Mouse (Mus musculus) left cerebral cortex, postnatal 25 days (tissue): ENCODE measurements at regions not wholly inside any gene's neighbourhood (a gene's known extent, or its start where the extent isn't known, plus 50 kb on each side); places are given as distances from the start of the nearest gene placed in this dataset.
"Not testable (repeated sequence)": the region's sequence is repeated elsewhere in the genome, so short reads cannot be mapped to it uniquely, and the experiment has no call there.

ENCODE experiments used
- DNase-seq, 2 experiments: peaks; one replicate each; pipeline ENCODE4 v3.0.0; 2022; ENCODE audit warnings: low spot score in 2 of 2, mixed read lengths in 1 of 2
- intact Hi-C: fragments of 180-260 bp; cut with DNase I; formaldehyde crosslinking; loops from one replicate; pipeline ENCODE4 v1.15.1; 2025

- intact Hi-C loops = no loop called here
- peak in 1 of 2 experiments; percentile 66 for DNase-seq
Observed at GRCm38 (mm10) chr3:109224526-109224925, 101.6 kb downstream of the Slc25a24 start.

- intact Hi-C loops = no loop called here
- no peak for DNase-seq
Observed at GRCm38 (mm10) chr3:109234275-109234674, 106.2 kb upstream of the Vav3 start.

- DNase-seq = no peak
- intact Hi-C loops = no loop called here
Observed at GRCm38 (mm10) chr3:109236918-109237317, 103.5 kb upstream of the Vav3 start.

GRCm38 (mm10) chr3:109243491-109243890, 97.0 kb upstream of the Vav3 start:
- intact Hi-C loops = no loop called here
- DNase-seq = no peak

- DNase-seq = peak in 1 of 2 experiments; percentile 84
Observed at GRCm38 (mm10) chr3:109248801-109249200, 91.7 kb upstream of the Vav3 start.

GRCm38 (mm10) chr3:109249359-109249758, 91.1 kb upstream of the Vav3 start:
- intact Hi-C loops = no loop called here
- DNase-seq = no peak

More at GRCm38 (mm10) chr3:109248801-109249200, 91.7 kb upstream of the Vav3 start:
- intact Hi-C loops = no loop called here

GRCm38 (mm10) chr3:109249989-109250388, 90.5 kb upstream of the Vav3 start:
- no peak for DNase-seq
- intact Hi-C loops = no loop called here

- no peak for DNase-seq
- intact Hi-C loops = no loop called here
Observed at GRCm38 (mm10) chr3:109251716-109252115, 88.7 kb upstream of the Vav3 start.

- DNase-seq = no peak
- intact Hi-C loops = no loop called here
Observed at GRCm38 (mm10) chr3:109254001-109254630, 86.3 kb upstream of the Vav3 start.

- DNase-seq = no peak
- intact Hi-C loops = no loop called here
Observed at GRCm38 (mm10) chr3:109254957-109255356, 85.5 kb upstream of the Vav3 start.

GRCm38 (mm10) chr3:109256723-109257122, 83.7 kb upstream of the Vav3 start:
- DNase-seq = no peak
- intact Hi-C loops = no loop called here

- intact Hi-C loops = not testable (repeated sequence)
Observed at GRCm38 (mm10) chr3:109266947-109267346, 73.5 kb upstream of the Vav3 start.

GRCm38 (mm10) chr3:109270783-109271182, 69.7 kb upstream of the Vav3 start:
- no peak for DNase-seq
- intact Hi-C loops = loop anchor here (5.0 kb wide), 1 partner anchor 72 kb away; the partner anchor contains the start of gene Vav3

More at GRCm38 (mm10) chr3:109266947-109267346, 73.5 kb upstream of the Vav3 start:
- not testable (repeated sequence) for DNase-seq

GRCm38 (mm10) chr3:109273074-109273801, 67.2 kb upstream of the Vav3 start:
- intact Hi-C loops = loop anchor here (2.0 to 5.0 kb wide), 2 partner anchors 69 to 100 kb away; partner anchors contain the start of gene Vav3
- DNase-seq = peak; percentile 38 to 92

- DNase-seq = no peak
- intact Hi-C loops = loop anchor here (2.0 to 5.0 kb wide), 2 partner anchors 69 to 101 kb away; partner anchors contain the start of gene Vav3
Observed at GRCm38 (mm10) chr3:109273802-109274155, 66.7 kb upstream of the Vav3 start.

GRCm38 (mm10) chr3:109279086-109279485, 61.4 kb upstream of the Vav3 start:
- intact Hi-C loops = no loop called here

GRCm38 (mm10) chr3:109286590-109286989, 53.9 kb upstream of the Vav3 start:
- intact Hi-C loops = no loop called here
- DNase-seq = peak in 1 of 2 experiments; percentile 22

More at GRCm38 (mm10) chr3:109279086-109279485, 61.4 kb upstream of the Vav3 start:
- DNase-seq = no peak
